Mouse (Mus musculus) thymus, adult 2 months (tissue): ENCODE results near the gene Fam243.

Experiments used
- CTCF ChIP-seq: fragments of 200-500 bp; IDR thresholded peaks from 2 replicates; pipeline ENCODE4 v1.5.1; 2012; ENCODE audit warnings: mild to moderate bottlenecking, control low read depth, low read length, moderate library complexity, borderline replicate concordance; ENCODE audit not compliant: control insufficient read depth, poor library complexity, insufficient read depth; ENCODE audit errors: extremely low read depth
- POLR2A ChIP-seq: fragments of 200-500 bp; IDR thresholded peaks from 2 replicates; pipeline ENCODE4 v1.6.1; 2012; ENCODE audit warnings: mild to moderate bottlenecking, low read length, control low read depth, moderate library complexity; ENCODE audit not compliant: control insufficient read depth, poor library complexity, insufficient read depth; ENCODE audit errors: extremely low read depth

- TF ChIP-seq CTCF (no peak), POLR2A (no peak)
Measured at GRCm38 (mm10) chr16:92357566-92357965, 36.3 kb upstream of the Fam243 start.
